Mouse (Mus musculus) brain, embryonic 14.5 days (tissue): ENCODE measurements around the gene Osbpl10.

Source experiments
- CTCF ChIP-seq: fragments of 200-500 bp; IDR thresholded peaks from 2 replicates; pipeline ENCODE4 v1.5.1; 2012; ENCODE audit warnings: inconsistent platforms, mild to moderate bottlenecking, moderate library complexity, borderline replicate concordance; ENCODE audit not compliant: insufficient read depth, insufficient read length; ENCODE audit errors: extremely low read depth
- POLR2A ChIP-seq: fragments of 200-500 bp; IDR thresholded peaks from 2 replicates; pipeline ENCODE4 v1.6.1; 2012; ENCODE audit warnings: mild to moderate bottlenecking, inconsistent platforms, borderline replicate concordance; ENCODE audit not compliant: poor library complexity, insufficient read depth, insufficient read length, severe bottlenecking; ENCODE audit errors: extremely low read depth

DNA sequence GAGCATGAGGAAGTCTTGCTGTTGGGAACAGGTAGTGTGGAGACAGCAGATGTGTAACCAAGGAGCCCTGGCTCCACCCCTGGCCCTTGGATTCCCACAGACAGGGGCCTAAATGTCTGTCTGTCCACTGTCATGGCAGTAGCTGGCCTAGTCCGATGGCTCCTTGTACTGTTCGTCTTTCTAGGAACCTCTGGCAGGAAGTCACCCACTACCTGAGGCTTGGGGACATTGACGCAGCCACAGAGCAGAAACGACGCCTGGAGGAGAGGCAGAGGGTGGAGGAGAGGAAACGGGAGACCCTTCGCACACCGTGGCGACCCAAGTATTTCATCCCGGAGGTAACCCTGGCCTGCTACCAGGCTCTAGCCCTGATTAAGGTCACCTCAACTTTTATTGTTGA is 251.3 kb downstream of the Osbpl10 start:
- TF ChIP-seq POLR2A (no peak), CTCF (no peak)
